8 mouse cellular contexts compared by ENCODE assay signal in the genomic region with DNA sequence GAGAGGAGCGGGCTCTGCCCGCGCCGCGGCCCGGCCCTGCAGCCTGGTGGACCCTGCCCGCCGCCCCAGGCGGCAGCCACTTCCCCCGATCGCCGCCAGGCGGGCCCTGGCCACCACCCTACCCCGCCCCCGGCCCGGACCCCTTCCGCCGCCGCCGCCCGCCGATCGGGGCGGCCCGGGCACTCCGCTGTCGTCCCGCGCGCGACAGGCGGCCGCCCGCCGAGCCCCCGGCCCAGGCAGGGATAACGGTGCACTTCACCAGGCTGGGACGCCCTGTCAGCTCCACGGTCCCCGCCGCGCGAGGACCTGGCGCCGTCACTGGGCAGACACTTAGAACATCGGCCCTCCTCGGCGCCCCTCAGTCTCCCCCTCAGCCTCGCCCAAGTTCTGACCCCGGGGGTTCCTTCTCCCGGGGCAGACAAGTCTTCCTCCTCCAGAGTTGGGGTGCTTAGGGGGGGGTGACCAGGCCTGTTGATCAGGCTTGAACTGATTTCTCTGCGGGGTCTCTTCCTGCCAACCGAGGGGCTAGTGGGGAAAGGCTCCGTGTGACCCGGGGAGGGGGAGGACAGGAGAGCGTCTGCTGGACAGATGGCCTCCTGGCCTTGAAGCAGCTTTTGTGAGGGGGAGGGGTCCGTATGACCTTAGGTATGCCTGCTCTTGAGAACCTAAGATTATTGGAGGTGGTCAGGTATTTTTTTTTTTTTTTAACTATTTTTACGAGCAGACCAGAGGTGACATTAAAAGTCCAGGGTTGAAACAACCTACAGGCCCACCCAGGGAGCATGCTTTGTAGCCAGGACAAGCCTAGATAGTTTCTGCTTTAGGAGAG. TPM values are rescaled to one million over a fixed set of nuclear protein-coding genes. Genes with fewer than 3 reads are reported as not detected.
DNase-seq lines count a peak whose midpoint lies in the region; ATAC-seq and TF ChIP-seq lines count a peak whose summit lies in the region.

No protein-coding gene starts in this region.

- ATAC-seq in granulocyte monocyte progenitor cell, adult 5-6 weeks (replicated peaks; ENCODE audit: poor library complexity, severe bottlenecking) = peak; percentile 34
- peak; percentile 86 for ATAC-seq in limb, embryonic 14.5 days (ENCODE audit: low FRiP score, low read depth)

- no peaks in the 10 kb centered on the region for H3K9me3 ChIP-seq in limb, embryonic 14.5 days (ENCODE audit: control insufficient read depth, low read length)

- peaks cover 64% of the 10 kb centered on the region for H3K79me2 ChIP-seq in myocyte (ENCODE audit: control insufficient read depth, insufficient read depth)

- 2% methylated on average over 40 of the region's 58 CpGs for WGBS in limb, embryonic 14.5 days

- peak overlapping the region; percentile 93 for H3K4me3 ChIP-seq in limb, embryonic 14.5 days (replicated peaks; ENCODE audit: low read length)
- H3K4me3 ChIP-seq in myocyte = peak overlapping the region; percentile 81

- H3K36me3 ChIP-seq in limb, embryonic 14.5 days (ENCODE audit: control insufficient read depth, insufficient read depth, low read length) = no peaks in the 10 kb centered on the region
- H3K36me3 ChIP-seq in myocyte (ENCODE audit: control insufficient read depth, insufficient read depth) = no peaks in the 10 kb centered on the region

- peak overlapping the region; percentile 85 for H3K4me2 ChIP-seq in limb, embryonic 14.5 days (replicated peaks; ENCODE audit: low read depth, low read length, severe bottlenecking)
- H3K4me2 ChIP-seq in myocyte (ENCODE audit: low read depth) = peak overlapping the region; percentile 90

- peaks cover 16% of the 10 kb centered on the region for H3K4me1 ChIP-seq in limb, embryonic 14.5 days (ENCODE audit: control insufficient read depth, insufficient read depth, low read length)

- peak; percentile 25 to 37 for DNase-seq in kidney, adult 8-10 months
- no peak for DNase-seq in kidney, postnatal 14 days
- DNase-seq in MN1 (ENCODE audit: low spot score) = peak; percentile 78
- peak; percentile 86 for DNase-seq in embryo, embryonic 11 days
- peak; percentile 58 for DNase-seq in limb, embryonic 14.5 days (ENCODE audit: low spot score)
- no peak for DNase-seq in thymus, postnatal 0 days (ENCODE audit: low spot score)

- H3K27ac ChIP-seq in limb, embryonic 14.5 days (replicated peaks; ENCODE audit: low read depth, low read length) = peak overlapping the region; percentile 95

- no peaks in the 10 kb centered on the region for H3K27me3 ChIP-seq in limb, embryonic 14.5 days (ENCODE audit: control insufficient read depth, insufficient read depth, low read length)
- H3K27me3 ChIP-seq in myocyte (ENCODE audit: control insufficient read depth, insufficient read depth, insufficient read length) = no peaks in the 10 kb centered on the region

- TF ChIP-seq POLR2A in limb, embryonic 14.5 days (IDR thresholded peaks at IDR 0.05; ENCODE audit: borderline replicate concordance, extremely low read depth, insufficient read depth, insufficient read length) = no peak
- peak; percentile 2 for TF ChIP-seq POLR2A in myocyte (IDR thresholded peaks at IDR 0.05; ENCODE audit: insufficient read length, low read depth)

- peak overlapping the region; percentile 98 for H3K9ac ChIP-seq in limb, embryonic 14.5 days (ENCODE audit: low read depth, low read length, severe bottlenecking)

- peak overlapping the region; percentile 72 for H3ac ChIP-seq in myocyte (ENCODE audit: control insufficient read depth, insufficient read length)

TF ChIP-seq in myocyte, 11 proteins besides CTCF, POLR2A, EP300 and RAD21:
- no peak for TF ChIP-seq TCF12 (IDR thresholded peaks at IDR 0.05; ENCODE audit: insufficient read depth, poor library complexity, severe bottlenecking)
- TF ChIP-seq MYOD1 (IDR thresholded peaks at IDR 0.05; ENCODE audit: control insufficient read depth in 1 of 3, insufficient read length in 2 of 3, low read depth in 2 of 3) = no peak
- no peak for TF ChIP-seq TCF3 (IDR thresholded peaks at IDR 0.05; ENCODE audit: insufficient read length, low read depth)
- TF ChIP-seq REST (IDR thresholded peaks at IDR 0.05; ENCODE audit: insufficient read depth, insufficient read length) = no peak
- no peak for TF ChIP-seq USF1 (IDR thresholded peaks at IDR 0.05; ENCODE audit: low read depth)
- TF ChIP-seq CEBPB (IDR thresholded peaks at IDR 0.05; ENCODE audit: insufficient read depth, poor library complexity, severe bottlenecking) = no peak
- no peak for TF ChIP-seq POLR2AphosphoS2 (IDR thresholded peaks at IDR 0.05; ENCODE audit: insufficient read length, low read depth)
- no peak for TF ChIP-seq E2F4 (IDR thresholded peaks at IDR 0.05; ENCODE audit: insufficient read depth)
- TF ChIP-seq MYOG (IDR thresholded peaks at IDR 0.05; ENCODE audit: control insufficient read depth in 1 of 3, insufficient read depth in 1 of 3, insufficient read length in 2 of 3, low read depth in 2 of 3) = no peak

RNA-seq across cellular contexts. Expression of a gene that starts 0.6 kb away (rescaled TPM):
- 26.4 and 37.5 TPM in 2 replicates for total RNA-seq in granulocyte monocyte progenitor cell, adult 5-6 weeks (2014; fragmentation: Nextera tagmentation)
- 21.8 and 24.4 TPM in 2 replicates for total RNA-seq in granulocyte monocyte progenitor cell, adult 5-6 weeks (2017)
- 24.3 and 31.6 TPM in 2 replicates for polyA plus RNA-seq in limb, embryonic 14.5 days (2012; rRNA removed)
- polyA plus RNA-seq in limb, embryonic 14.5 days (2014; fragmentation: Nextera tagmentation; extraction: Ambion mirVana) = 13.7 and 16.1 TPM in 2 replicates
- 11.9 TPM for polyA plus RNA-seq in myocyte (2012; fragmentation: generic; extraction: Trizol)
- polyA plus RNA-seq in thymus, postnatal 0 days (2015; fragmentation: Nextera tagmentation; extraction: Ambion mirVana) = 11.9 and 13.1 TPM in 2 replicates

RNA-seq across cellular contexts. Expression of a gene that starts 46.5 kb away (rescaled TPM):
- 144 and 167 TPM in 2 replicates for total RNA-seq in granulocyte monocyte progenitor cell, adult 5-6 weeks (2014; fragmentation: Nextera tagmentation)
- total RNA-seq in granulocyte monocyte progenitor cell, adult 5-6 weeks (2017) = 393 and 465 TPM in 2 replicates
- 158 and 177 TPM in 2 replicates for polyA plus RNA-seq in limb, embryonic 14.5 days (2012; rRNA removed)
- polyA plus RNA-seq in limb, embryonic 14.5 days (2014; fragmentation: Nextera tagmentation; extraction: Ambion mirVana) = 189 and 224 TPM in 2 replicates
- polyA plus RNA-seq in myocyte (2012; fragmentation: generic; extraction: Trizol) = 95.7 TPM
- polyA plus RNA-seq in thymus, postnatal 0 days (2015; fragmentation: Nextera tagmentation; extraction: Ambion mirVana) = 193 and 208 TPM in 2 replicates

Comparison
In these comparisons a context has a peak if more than half of its experiments do, and no peak if none do; other contexts are left out.
1. DNase-seq: peak in kidney, adult 8-10 months (2 of 2), MN1 (single experiment), embryo, embryonic 11 days (single experiment) and limb, embryonic 14.5 days (single experiment); none in kidney, postnatal 14 days (single experiment) and thymus, postnatal 0 days (single experiment).